Mouse (Mus musculus) gastrocnemius, adult 8-10 months (tissue): ENCODE results near the gene Plau. TPM values are rescaled to one million over a fixed set of nuclear protein-coding genes. Genes with fewer than 3 reads are reported as not detected.

ENCODE experiments used
- DNase-seq, 2 experiments: peaks; one replicate each; pipeline ENCODE4 v3.0.0; 2022; ENCODE audit warnings: low spot score in 2 of 2
- total RNA-seq, 4 experiments: library from RNA; stranded (reverse); gene quantifications; 2 replicates each; pipeline ENCODE4 v1.2.4; 2022

Plau gene
- total RNA-seq = 10 to 100 TPM; 13.4 to 23.7 (median 18.1) TPM

DNA sequence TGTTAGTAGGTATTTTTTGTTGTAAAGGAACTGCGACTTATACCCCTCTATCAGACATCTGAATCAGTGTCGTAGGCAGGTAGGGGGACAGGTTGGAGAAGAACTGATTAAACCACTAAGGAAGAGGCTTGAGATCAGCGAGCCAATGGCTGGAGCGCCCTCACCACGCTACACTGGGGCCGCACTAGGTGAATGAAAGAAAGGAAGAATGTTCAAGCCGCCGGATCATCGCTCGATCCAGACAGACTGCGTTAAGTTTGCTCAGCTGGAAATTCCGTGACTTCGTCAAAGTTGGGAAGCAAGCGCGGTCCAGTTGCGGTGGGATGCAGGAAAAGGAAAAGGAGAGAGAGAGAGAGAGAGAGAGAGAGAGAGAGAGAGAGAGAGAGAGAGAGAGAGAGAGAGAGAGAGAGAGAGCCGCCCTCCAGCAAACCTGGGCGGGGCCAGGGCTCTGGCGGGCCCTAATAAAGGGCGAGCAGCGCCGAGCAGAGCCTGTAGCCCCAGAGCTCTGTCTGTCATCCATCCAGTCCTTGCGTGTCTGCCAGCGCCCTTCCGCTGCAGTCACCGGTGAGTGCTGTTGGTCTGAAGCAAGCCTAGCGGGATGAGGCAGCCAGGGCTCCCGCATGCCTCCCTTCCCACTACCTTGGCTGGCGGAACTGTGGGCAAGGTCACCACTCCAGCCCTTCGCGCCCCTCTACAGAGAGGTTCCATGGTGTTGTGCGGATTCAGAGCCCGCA is at the start of gene Plau:
Gene Plau (plus strand): TSS at position 490 of the 734 bp plus-strand sequence.
- DNase-seq = peak; percentile 72 to 79

DNA sequence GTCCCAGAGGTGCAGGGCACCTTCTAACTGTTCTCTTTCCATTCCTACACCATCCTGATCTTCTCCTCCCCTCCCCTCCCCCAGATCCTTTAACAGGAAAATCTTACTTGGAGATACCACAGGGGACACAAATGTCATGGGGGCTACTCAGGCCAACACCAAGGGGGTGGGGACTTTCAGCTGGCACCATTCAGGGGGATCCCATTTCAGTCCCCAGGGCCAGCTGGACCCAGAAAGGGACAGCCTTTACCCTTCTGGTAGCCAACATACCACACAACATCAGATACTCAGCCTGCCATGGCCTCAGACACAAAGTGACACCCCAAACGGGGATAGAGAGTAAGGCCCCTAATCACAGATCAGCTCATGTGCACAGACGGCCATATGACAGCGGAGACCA is 48.3 kb upstream of the Plau start:
- peak; percentile 69 to 82 for DNase-seq

DNA sequence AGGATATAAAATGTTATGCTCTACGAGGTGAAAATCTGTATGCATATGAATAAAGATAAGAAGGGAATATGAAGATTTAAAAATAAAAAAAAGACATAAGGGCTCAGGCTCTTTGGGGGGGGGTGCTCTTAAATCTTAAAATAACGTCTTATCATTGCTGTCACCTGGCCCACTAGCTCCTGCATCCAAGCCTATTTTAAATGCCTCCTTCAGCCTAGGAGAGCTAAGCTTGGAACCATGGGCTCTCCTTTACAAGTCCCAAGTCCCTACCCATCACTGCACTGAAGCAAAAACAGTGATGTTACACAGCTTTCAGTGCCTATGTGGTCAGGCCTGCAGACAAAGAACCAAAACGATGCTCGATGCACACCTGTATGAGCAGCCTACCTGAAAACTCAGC is 46.9 kb upstream of the Plau start:
- no peak for DNase-seq

DNA sequence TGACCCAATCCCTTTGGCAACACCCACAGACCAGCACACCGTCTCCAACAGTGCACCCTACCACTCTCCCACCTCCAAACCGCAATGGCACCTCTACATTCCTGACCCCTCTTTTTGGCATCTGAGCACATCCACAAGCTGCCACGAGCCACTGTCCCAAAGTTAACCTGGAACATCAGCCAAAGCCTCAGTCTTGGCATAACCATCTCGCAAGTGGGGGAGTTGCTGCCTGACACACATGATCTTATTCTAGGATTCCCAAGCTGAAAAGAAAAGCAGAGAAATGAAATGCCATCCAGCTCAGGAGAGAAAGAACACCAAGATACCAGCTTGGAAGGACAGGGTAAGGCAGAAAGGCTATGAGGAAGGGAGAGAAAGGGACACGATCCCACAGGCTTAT is 46.0 kb upstream of the Plau start:
- DNase-seq = no peak

DNA sequence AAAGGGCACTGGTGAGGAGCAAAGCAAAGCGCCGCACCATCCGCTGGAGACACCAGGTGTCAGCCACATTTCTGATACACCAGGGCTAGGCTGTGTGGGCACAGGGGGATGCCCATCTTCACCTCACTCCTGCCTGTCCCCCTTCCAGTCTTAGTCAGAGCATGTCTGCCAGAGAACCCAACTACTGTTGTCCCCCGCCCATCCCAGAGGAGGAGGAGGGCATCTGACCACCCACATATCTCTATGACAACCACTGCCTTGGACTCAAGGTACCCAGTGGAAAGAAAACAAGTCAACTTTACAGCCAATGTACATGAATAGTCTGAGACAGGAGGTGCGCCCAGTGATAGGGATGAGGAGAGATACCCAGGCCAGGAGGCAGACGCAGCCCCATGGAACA is 45.5 kb upstream of the Plau start:
- DNase-seq = no peak

DNA sequence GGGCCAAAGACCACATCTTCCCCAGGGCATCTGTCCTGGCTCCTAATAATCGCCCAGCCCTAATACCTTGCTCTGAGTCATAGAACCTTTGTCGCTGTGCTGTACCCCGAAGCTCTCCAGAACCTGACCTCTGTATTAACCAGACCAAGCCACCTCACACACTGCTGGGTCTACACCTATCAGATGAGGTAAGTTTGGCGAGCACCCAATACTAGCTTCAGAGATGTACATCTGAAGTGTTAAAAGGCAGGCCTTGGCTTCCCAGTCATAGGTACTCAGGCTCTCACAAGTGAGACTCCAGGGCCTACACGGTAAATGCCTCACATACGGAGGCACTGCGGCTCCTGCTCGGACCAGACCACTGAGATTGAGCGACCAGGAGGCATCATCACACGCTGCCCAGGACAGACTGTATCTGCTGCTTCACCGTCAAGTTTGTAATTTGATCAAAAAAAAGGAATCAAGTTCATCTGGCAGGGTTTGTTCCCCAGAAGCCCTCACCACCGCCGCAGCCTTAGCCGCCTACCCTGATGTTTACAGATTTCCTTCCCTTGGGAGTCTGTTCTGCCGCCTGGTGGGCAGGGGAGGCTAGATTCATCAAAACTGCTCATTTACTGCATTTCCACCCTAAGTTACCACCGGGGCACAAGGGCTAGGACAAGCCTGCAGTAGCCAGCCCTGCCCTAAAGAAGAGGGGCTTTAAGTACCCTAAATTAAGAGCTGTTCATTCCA is 44.8 kb upstream of the Plau start:
- no peak for DNase-seq

DNA sequence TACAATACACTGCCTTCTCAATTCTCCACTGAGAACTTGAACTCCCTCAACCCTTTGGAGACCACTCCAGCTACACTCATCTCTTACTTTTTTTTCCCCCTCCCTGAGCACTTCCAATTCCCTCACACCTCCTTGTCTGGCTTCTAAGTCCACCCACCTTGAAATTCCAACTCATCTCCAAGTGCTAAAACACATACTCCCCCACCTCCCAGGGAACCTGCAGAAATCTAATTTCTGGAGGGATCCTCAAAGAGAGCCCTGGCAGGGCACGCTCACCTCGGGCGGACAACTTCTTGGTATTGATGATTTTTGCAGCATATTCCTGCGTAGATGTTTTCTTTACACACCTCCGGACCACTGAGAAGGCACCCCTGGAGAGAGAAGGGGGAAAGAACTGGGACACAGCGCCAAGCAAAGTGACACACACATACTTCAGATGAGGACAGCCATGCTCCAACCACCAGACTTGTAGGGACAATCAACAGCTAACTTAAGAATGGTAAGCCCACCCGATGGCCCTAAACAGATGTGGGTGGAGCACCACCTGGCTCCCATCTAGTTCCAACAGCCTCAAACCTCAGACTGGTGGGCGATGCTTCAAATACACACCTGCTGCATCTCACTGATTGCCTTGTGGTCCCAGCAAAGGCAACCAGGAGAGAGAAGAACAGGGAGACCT is 44.1 kb upstream of the Plau start:
- no peak for DNase-seq

DNA sequence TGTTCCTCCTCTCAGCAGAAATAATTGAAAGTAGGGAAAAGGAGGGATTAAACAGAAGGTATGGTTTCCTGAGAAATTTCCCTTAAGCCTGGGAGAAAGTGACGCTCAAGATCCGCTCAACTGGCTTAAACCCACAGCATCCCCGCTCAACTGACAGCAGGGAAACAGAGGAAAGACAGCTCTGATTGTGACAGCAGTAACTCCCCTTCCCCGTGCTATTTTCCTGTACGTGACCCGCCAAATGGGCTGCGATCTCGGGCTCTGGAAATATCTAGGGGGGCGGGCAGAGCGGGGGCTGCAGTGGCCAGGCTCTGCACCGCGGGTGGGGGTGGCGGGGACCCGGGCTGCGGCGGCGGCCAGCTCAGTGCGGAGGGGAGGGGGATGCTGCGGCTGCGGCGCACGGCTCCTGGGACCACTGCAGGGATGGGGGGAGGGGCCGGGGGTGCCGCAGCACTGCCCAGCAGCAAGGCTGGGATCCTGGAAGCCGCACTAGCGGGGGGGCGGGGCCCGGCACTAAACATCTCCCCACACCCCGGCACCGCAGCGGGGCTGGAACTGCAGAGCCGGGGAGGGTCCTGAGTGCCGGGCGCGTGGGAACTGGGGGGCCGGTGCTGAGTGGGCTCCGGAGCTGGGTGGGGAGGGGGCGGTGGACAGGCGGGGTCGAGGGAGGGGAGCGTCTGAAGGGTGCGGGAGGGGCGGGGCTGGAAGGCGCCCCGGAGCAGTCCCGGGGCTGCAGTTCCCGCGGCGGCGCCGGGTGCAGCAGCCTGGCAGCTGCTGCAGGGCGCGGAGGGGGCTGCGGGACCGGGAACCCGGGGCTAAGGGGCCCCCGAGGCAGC is 43.3 kb upstream of the Plau start:
- DNase-seq = no peak

DNA sequence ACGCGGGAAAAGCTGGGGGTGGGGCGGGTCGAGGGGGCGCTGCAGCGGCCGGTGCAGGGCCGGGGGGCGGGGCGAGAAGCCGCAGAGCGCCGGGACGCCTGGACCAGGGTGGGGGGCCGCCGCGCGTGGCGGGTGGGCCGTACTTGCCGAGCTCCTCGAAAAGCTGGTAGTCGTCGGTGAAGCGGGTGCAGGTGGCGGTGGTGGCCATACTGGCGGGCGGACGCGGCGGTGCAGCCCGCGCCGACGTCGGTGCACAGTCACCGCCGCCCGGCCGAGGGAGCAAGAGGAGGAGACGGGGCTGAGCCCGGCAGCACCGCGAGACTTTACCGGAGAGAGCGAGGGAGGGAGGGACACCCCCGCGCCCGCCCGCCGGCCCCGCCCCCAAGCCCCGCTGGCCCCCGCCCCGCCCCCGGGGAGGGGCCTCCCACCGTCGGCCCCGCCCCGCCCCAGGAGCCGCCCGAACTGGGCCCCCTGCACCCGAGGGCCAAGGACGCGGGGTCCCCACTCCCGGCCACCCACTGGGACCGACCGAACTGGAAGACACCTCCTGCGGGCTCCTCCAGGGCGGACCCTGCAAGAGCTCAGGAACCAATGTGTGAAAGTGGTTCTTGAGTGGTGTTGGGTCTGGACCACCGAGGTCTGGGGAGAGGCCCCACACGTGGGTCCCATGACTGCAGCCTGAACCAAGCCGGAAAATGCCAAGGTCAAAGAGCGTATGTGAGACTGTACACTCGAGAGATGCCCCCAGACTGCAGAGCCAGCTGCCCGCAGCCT is 42.5 kb upstream of the Plau start, which contains the start of gene Camk2g:
Gene Camk2g (minus strand): TSS at position 331 of the 774 bp plus-strand sequence.
- peak; percentile 66 to 78 for DNase-seq

DNA sequence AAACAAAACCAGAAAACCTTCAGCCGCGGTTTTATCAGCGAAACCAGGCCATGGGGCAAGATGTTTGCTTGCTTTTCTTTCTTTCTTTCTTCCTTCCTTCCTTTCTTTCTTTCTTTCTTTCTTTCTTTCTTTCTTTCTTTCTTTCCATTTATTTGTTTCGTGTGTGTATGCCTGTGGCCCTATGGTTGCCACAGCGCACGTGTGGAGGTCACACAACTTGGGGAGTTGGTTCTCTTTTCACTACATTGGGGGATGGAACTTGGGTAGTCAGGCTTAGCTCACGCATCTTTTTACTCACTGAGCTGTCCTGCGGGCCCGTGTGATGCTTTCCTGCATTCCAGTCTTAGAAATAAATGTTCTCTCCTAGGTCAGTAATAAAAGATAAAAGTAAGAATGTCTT is 41.9 kb upstream of the Plau start:
- DNase-seq = no peak

DNA sequence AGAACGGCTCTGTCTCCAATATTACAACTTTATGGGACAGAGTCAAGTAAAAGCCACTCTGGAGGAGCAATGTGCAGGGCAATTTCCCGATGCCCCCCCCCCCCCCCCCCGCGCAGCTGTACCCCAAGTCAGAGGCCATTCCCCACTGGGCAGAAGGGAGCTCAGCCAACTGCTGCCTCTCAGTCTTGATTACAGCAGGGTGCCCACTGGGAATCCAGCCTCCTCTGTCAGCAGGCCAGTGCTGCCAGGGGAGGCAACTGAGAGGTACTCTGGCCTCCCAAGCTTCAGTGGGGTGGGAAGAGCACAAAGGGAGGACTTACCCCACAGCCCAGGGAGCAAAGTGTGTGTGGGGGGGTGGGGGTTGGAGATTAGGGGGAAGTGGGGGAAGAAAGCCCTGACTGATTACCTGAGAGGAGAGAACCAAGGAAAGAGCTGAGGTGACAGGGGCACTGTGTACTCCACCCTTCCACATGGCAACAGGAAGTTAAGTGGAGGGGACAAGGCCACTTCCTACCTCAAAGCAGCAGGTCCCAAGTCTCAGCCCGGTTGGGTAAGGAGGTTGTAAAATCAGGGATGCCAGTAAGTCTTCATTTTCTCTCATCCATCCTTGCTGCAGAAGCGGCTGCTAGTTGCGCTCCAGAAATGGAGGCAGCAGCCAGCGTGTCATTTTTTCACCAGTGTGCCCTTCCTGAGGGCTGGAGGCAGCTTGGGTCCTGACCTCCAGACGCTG is 40.9 kb upstream of the Plau start:
- DNase-seq = no peak

DNA sequence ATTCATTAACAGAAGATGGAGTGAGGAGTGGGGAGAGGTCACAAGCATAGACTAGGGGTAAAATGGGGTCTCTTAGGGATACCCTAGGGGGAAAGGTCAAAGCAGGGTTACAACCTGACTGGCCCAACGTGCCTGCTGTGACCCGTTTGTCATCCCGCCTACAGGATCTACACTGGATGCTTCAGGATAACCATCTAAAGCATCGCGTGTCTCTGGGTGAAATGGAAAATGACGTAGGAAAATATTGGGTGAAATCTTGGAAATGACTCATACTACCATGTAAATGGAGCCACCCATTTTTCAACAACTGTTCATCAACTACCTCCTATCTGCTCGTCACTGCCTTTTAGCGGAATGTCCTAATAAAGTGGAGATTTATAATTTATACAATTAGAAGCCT is 40.3 kb upstream of the Plau start:
- no peak for DNase-seq

DNA sequence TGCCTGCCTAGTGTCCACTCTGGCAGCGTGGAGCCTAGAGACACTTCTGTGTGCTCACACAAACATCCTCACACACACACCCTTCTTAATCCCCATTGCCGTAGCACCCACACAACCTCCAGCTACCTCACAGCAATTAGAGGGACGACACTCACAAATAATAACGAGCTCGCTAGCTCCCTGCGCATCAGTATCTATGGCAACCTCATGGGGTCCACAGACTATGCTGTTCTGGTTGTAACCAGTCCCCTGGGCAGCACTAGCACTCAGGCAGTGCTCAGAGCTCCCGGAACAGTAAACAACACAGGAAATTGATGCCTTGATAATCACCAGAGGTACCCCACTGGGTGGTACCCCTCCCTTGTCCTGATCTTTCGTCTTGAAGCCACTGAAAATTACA is 39.8 kb upstream of the Plau start:
- DNase-seq = no peak

DNA sequence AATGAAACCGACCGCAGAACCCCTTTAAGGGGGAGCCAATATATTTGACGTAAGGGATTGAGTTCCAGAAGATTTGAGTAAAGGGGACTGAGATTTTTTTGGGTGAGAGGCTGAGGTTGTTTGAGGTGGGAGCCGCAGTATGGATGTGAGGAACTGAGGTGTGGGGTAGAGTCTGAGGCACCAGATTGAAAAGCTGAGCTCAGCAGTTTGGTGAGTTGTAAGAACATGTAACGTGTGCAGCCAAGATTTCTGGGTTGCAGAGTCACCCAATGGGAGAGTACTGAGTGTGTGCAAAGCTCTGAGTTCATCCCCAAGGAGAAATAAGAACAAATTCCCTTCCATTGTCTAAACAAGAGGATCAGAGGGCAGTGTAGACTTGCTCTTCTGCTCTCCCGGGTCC is 38.2 kb upstream of the Plau start:
- DNase-seq = no peak

DNA sequence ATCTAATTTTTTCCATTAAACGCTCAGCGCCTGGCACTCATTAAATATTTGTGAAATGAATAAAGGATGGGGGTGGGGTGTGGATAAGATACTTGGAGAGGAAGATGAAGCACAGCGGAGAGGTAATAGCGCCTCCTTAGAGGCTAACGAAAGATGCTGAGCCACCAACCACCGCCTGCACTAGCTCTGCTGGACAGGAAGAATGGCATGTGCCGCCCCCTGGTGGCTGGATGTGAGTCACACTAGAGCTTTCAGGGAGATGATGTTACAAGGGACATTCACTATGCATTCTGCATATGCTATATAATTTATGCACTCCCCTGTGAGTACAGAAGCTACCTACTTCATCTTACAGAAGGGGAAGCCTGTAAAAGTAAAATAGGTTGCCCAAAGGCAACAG is 37.7 kb upstream of the Plau start:
- DNase-seq = peak; percentile 80 to 82

DNA sequence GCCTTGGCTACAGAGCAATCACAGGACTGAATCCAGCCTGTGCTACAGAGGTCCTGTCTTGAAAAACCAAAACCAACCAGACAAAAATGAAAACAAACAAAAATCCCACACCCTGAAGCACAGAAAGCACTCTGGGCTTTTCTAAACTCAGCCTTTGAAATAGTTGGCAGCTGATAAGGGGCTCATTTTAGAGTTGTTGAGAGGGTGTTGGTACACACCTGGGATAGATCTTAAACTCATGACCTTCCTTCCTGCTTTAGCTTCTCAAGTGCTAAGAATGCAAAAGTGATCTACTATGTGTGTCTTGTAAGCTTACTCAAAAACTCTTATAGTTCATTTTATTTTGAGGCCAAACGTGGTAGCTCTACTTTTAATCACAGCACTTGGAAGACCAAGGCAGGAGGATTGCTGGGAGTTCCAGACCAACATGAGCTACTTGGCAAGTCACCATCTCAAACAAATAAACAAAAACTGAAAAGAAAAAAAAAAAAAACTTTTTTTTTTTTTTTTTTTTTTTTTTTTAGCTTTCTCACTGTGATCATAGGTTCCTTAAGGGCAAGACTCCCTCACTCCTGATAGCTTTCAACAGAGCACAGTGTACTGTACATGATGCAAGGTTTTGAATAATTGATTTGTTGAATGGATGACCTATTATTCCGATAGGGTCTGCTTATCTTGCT is 33.4 kb upstream of the Plau start:
- no peak for DNase-seq

DNA sequence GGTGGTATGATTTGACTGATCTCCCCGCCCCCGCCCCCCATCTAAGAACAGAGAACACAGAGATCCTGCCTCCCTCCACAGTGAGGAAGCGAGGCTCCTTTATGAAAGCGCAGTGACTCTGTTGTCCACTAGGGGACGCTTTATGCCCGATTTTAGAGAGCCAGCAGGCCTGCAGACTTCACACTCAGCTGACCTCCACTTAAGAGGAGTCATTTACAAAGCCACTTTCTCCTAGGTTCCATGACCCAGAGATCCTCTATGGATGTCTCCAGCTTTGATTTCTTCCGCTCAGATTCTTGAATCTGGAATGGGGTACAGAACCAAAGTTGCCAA is 32.9 kb upstream of the Plau start:
- peak; percentile 63 to 70 for DNase-seq

DNA sequence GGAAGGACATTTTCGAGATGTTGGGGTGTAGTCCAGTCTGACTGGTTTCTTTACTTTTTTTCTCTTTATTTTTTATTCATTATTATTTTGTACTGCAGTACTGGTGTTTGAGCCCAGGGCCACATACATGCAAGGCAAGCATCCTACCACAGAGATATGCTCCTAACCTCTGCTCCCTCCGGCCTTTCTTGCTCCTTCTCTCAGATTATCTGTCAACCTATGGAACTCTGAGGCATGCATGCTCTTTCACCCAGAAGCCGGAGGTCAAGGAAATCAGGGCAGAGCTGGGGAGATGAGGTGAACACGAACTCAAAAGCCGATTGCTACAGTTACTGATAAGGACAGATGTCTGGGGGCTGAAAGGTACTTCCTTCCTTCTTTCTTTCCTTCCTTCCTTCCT is 32.0 kb upstream of the Plau start:
- no peak for DNase-seq

DNA sequence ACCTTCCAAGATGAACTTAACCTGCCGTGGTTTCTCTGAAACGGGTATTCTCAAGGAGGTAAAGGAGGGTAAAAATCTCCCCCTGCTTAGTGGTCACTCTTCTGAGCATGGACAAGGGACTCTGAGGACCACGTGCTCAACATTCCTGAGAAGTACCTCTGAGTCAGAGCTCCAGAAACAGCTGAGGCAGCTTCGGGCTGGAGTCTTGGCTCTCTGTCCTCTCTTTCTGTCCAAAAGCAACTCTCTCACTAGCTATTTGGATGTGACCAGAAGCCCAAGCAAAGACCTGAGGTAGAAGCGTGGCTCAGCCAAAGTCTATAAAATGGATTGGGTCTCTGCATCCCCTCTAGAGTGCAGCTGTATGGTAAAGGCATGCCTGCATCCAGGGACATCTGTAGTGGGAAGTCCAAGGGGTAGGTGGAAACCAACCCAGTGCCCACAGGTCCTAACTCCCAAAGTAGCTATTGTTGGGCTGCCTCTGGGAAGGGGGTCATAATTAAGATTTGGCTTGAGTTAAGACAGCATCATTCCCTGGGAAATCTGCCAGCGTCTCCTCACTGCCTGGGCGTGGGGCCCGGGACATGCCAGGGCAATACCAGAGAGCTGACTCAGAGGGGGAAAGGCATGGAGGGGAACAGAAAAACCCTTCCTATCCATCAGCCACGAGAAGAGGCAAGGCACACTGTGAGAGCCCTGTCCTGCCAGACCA is 31.3 kb upstream of the Plau start:
- DNase-seq = peak; percentile 81 to 88
